Mouse (Mus musculus) cerebellum, adult 8-10 months (tissue): ENCODE data around the gene Krt8.
"Not testable (repeated sequence)": the region's sequence is repeated elsewhere in the genome, so short reads cannot be mapped to it uniquely, and the experiment has no call there.

ENCODE experiments used
- DNase-seq: peaks from one replicate; pipeline ENCODE4 v3.0.0; 2022

Krt8 gene

DNA sequence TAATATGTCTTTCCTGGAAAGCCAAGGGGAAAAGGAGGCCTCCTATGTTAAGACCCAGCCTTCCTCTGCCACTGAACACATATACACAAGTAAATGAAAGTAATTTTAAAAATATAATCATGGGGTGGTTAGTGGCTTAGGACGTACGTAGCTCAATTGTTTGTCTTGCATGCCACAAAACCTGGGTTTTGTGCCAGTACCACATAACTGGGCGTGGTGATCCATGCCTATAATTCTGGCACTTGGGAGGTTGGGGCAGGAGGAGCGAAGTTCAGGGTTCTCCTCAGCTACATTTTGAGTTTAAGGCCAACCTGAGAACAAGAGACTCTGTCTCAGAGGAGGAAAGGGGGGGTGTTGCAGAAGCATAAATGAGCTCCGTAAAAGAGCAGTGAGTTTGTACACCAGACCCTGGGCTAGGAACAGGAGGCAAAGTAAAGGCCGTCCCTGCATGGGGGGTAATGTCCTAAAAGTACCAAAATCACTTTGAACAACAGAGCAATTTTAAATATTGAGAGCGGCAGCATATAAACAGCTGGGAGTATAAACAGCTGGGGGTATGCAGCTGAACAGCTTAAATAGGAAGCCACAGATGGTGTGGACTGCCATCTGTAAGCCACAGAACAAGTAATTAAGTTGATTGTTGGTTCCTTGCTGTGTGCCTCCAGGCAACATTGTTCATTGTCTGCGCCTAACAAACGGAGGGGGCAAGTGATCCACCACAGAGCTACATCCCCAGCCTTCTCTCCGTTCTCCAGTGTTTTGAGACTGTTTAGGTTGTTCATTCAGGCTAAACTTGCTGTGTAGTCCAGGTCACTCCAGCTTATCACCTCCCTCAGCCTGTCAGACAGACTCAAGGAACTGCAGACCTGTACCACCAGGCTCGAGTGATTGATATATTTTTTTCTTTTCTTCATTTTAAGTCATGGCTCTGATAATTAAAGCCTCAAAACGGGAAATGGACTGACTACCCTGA is 3.1 kb upstream of the Krt8 start:
- no peak for DNase-seq

DNA sequence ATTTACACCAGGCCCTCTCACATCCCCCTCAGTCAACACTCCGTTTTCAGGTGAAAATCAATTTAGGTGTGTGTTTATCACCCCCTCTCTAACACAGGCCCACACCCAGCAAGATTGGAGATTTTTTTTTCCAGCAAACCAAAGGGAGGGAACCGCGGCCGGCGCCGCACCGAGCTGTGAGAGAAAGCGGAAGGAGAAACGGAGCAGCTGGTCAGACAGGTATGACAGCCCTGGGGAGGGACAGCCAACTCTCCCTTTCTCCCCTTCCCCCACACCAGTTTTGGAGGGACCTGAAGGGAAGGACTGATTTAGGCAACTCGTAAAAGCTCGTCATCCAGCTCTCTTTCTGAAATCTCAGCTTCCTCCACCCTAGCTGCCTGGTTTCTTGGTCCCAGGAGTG is 2.0 kb upstream of the Krt8 start:
- DNase-seq = no peak

DNA sequence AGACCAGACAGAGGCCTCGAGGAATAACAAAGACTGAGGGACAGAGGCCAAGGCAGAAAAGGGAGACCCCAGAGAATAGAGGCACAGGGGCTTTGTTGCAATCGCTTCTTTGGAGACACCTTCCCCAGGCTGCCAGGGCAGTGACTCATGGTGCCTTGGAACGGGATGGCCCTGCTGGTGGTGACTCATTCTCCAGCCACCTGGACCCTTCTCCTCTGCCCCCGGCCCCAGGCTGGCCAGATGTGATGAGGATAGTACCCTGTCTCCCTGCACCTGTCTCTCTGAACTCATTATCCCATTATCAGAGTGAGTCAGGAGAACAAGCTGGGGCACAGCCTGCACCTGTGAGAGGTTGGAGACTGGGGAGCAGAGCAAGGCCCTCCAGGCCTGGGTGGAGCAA is 1.0 kb upstream of the Krt8 start:
- DNase-seq = no peak

DNA sequence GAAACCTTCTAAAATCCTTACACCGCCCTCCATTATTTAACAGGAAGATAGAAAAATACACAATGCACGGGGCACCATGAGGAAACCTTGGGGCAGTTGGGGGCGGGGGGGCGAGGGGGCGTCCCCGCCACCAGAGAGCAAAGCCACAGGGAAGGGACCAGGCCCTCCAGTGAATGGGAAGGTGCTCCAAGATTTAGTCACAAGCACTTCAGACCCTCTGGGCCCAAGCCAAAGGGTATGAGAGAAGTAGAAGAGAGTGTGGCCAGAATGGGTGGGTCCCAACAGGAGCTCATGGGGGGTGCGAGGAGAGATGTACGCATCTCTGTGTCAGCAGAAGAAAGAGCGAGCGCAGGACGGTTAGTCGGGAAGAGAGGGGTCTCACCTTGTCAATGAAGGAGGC is 766 bp downstream of the Krt8 start:
- DNase-seq = no peak

DNA sequence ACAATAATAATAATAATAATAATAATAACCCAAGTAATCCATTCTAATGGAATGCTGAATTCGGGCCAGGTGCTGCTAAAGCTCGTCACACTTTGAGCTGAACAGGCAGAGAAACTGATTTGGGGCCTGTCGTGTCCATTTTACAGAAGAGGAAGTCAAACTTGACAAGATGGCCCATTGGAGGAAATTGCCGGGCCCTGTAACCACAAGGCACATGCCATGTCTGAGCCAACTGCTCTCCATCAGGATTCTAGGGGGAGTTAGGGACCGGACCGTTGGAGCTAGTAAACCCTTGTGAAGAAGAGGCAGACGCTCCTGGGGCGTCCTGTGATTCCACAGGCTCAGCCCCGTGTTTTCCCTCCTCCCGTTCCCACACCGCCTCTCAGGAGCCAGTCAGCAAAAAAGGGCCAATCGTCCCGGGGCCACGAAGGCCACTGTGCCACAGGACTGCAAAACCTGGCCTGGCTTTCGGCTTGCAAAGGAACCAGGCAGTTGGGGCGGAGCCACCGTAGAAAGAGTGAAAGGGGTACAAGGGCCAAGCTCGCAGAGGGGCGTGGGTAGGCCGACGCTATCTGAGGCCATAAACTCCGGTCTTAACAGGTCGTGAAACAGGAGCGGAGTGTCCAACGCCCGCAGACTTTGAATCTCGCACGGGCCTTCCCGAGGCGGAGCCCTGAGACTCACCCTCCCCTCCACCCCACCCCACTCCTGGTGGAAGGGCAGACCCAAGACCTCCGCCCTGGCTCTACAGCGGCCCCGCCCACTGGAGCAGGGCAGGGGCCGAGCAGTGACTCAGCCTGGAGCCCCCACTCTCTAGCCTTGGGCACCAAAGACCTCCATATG is 1.4 kb downstream of the Krt8 start:
- no peak for DNase-seq

DNA sequence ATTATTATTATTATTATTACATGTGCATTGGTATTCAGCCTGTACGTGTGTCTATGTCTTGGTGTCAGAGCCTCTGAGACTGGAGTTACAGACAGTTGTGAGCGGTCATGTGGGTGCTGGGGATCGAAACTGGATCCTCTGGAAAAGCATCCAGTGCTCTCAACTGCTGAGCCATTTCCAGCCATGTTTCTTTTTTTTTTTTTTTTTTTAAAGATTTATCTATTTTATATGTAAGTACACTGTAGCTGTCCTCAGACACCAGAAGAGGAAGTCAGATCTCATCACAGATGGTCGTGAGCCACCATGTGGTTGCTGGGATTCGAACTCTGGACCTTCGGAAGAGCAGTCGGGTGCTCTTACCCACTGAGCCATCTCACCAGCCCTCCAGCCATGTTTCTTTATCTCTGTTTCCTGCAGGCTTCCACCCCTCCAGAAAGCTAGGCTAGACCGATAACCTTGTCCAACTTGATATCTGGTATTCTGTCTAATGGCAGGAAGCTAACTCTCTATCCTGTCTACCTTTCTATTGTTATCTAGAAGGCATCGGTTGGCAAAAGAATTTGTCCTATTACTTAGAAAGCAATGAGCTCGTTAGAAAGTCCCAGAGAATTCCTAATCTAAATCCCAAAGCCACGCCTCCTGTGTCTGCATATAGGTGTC is 4.5 kb downstream of the Krt8 start:
- no peak for DNase-seq

DNA sequence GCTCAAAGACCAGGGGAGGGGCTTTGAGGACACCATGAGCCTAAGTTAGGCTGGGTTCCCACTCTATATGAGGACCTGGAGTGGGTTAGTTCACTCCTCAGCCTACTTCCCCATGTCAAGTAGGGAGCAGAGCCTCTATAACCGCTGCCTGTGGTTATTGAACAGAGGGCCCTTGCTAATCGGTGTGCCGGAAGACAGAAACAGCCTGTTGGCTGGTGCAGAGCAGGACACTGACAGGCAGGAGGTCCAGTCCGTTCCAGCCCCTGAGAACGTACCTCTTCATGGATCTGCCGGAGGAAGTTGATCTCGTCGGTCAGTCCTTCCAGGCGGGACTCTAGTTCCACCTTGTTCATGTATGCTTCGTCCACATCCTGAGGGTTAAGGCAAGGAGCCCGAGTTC is 5.1 kb downstream of the Krt8 start:
- DNase-seq = no peak

DNA sequence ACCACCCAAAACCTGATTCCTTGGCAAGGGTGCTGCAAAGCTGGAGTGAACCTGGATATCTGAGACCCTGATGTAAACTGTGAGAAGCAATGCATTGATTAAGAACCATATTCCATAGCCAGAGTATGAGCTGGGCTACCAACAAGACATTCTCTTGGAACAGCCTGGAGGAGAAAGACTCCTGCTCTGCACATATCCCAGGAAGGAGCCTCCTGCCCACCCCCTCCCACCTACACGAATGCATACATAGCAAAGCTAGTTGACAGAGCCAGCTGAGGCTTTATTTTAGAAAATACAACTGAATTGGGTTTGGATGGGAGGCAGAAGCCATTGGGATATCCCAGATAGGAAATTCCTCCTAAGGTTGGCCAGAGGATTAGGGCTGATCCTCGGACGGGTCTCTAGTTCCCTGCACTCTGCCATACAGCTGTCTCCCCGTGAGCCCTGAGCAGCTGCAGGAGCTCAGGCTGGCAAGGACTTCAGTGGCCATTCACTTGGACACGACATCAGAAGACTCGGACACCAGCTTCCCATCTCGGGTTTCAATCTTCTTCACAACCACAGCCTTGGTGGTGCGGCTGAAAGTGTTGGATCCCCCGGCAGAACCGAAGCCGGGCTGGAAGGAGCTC is 7.7 kb downstream of the Krt8 start:
- DNase-seq = not testable (repeated sequence)

DNA sequence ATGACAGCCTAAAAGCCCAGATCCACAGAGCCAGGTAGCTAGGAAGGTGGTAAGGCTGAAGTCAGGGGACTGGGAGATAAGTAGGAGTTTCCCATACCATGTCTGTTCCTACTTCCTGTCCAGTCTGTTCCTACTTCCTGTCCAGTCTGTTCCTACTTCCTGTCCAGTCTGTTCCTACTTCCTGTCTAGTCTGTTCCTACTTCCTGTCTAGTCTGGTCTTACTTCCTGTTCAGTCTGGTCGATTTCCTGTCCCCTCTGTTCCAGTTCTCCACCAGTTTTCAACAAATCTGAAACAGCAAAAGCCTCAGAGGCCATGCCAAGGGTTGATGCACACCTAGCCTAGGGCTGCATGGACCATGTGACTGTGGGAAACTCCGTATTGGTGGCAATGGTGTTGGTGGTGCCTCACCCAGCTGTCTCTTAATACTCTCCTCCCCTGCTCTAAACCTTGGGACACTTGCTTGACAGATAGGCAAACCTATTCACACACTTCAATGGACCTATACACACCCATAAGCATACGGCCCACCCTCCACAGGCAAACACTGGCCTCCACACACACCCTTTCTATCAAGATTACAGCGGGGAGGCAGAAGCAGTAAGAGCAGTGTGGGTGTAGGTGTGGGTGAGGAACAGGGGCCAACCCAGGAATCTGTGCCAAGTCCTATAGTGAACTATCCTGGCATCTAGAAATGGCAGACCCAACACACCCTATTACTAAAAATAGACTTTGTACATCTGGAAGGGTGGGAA is 8.6 kb downstream of the Krt8 start:
- no peak for DNase-seq

DNA sequence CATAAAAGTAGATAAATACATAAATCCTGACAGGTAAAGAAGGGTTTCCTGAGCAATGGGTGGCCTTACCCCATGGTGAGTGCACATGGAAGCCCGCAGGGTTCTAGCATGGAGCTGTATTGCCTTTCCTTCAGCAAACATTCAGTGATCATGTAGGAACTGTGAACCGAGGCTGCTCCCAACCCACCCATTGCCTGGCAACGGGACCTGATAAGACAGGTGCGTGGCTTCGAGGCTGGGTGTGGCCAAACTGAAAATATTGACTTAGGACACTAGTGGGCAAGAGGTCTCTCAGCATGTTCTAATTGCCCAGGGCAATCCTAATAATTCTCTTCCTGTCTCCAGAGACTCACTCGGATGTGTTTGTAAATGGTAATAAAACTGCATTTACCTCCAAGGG is 9.9 kb downstream of the Krt8 start:
- DNase-seq = no peak

DNA sequence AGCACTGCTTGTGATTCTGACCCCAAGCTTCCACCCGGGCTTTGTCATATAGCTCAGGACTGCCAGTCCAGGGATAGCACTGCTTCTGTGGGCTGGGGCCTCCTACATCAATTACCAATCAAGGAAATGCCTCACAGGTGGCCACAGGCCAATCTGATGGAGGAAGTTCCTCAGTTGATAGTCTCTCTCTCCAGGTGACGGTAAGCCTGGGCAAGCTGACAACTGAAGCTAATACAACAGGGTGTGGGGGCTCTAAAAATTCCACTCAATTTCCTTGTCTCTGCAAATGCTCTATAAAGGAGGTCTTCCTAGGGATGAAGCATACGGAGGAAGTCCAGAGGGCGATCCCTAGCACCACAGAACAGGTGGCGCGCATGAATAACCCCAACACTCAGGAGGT is 13.3 kb downstream of the Krt8 start:
- DNase-seq = no peak

DNA sequence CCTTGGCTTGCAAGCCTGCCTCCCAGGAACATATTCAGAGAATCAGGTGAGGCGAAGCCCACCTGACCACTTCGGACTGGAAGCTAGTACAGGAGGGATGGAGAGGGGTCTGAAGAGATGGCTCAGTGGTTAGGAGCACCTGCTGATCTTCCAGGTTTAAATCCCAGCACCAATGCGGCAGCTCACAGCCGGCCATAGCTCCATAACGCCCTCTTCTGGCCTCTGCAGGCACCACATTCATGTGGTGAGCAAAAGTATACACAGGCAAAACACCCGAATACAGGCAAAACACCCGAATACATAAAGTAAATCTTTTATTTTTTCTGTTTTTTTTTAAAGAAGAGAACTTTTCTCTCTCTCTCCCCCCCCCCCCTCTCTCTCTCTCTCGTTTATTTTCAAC is 15.6 kb downstream of the Krt8 start:
- no peak for DNase-seq

DNA sequence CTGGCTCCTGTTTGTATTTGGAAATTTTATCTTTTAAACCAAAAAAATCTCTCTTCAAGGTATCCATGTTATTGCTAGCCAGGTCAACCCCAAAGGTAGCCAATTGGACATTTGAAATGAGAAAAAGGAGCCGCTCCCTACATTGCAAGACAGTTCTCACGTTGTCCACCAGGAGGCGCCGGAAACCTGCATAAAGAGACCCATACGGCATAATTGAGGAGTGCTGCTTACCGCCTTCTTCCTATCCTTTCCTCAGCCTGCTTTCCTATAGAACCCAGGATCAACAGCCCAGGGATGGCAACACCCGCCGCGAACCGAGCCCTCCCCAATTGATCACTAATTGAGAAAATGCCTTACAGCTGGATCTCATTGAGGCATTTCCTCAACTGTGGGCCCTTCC is 16.2 kb downstream of the Krt8 start:
- DNase-seq = peak; percentile 77

DNA sequence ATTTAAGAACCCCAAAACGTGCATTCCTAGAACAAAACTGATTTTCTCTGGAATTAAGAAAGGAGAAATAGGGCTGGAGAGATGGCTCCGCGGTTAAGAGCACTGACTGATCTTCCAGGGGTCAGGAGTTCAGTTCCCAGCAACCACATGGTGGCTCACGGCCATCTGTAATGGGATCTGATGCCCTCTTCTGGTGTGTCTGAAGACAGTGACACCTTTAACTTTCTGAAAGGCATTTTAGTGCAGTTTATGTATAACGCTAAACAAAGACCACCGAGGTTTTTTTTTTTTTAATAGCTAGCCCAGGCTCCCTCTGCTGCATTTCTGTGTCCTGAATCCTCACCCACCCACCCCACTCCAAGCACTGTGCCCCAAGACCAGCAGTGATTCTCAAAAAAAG is 19.5 kb downstream of the Krt8 start:
- no peak for DNase-seq

DNA sequence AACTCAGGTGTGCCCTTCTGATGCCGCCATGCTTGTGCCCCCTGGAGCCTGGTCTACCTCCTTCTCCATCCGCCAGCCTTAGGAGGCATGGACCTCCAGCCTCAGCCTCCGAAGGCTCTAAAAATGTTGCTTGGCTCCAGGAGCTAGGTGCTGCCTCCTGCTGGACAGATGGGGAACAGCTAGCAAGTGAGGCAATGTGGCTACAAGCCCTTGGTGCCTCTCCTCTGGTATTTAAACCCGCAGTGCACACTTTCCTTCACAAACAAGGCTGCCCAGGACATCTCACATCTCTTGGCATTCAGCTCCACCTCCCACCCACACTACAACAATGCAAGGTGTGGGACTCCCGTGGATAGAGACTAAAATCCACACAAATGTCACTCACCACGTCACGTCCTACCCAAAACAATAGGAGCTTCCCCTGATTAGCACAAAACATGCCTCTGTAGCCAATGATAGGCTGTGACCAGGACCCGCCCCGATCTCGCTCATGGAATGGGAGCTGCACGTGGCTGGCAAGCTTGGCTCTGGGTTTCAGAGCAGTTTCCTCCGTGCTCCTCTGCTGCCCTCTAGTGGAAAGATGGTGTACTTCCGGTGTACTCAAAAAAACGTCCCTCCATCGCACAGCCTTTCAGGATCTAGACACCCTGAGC is 20.2 kb downstream of the Krt8 start:
- peak; percentile 77 for DNase-seq

DNA sequence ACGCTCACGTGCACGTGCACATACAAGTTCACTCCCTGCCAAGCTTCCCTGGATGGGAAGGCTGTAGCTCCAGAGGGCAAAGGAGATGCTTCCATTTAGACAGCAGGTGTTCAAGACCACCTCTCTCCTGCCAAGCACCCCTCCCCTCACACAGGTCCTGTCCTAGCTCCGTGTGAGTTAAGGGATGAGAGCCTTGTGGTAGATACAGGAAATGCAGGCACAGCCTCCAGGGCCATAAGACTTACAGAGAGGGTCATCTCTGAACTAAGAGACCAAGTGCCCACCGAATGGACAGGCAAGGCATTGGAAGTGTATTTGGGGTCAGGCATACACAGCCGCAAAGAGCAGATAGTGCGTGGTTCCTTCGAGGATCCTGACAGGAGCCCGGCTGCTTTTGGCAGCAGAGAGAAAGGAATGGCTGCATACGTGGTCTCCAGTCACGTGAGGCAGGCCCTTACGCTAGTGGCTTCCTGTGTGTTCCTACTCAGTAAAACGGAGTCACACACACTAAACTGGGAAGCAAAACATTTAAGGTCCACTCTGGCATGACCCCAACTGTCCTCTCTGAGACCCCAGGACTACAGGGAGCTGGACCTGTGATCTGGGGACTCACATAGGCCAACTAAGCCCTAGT is 20.9 kb downstream of the Krt8 start:
- DNase-seq = no peak

DNA sequence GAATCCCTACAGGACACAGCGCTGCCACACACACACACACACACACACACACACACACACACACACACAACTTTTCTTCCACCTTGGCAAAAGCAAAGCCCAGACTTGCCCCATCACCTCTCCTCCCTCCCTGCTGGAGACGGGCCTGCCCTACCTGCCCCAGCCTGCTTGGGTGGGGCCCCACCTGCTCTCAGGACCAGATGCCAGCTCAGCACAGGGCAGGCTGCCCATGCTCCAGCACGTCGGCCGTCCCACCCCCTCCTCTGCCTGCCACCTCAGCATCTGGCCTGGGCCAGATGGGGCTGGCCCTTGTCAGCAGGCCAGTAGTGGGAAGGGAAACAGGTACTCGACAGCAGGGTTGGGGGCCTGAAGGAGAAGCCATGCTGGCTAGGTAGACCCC is 23.4 kb downstream of the Krt8 start:
- no peak for DNase-seq

DNA sequence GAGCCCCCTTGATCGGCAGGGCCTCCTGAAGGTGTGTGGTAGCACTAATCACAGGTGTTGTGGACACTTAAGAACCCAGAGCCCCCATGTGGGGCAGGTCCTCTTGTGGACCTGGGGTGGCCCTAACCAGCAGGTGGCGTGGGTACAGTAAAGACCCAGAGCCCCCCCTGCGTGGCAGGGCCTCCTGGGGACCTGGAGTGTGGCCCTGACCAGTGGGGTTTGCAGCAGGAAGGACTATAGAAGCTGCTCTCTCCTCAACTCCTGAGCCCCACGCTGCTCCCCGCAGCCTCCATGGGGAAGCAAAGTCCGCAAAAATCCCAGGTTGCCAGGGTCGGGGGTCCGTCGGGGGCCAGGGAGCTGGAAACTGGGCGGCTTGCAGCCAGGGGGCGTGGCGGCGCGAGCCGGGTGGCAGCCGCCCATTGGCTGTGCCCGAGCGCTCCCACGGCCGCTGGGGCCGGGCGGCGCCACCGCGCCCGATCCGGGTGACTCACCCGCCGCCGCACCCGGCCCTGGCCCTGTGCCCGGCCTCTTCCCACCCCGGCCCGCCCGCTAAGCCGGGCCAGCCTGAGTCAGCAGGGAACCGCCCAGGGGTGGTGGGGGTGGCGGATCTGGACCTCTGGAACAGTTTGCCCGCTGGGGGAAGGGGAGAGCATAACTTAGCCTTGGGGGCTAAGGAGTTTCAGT is 27.1 kb downstream of the Krt8 start:
- peak; percentile 21 for DNase-seq

DNA sequence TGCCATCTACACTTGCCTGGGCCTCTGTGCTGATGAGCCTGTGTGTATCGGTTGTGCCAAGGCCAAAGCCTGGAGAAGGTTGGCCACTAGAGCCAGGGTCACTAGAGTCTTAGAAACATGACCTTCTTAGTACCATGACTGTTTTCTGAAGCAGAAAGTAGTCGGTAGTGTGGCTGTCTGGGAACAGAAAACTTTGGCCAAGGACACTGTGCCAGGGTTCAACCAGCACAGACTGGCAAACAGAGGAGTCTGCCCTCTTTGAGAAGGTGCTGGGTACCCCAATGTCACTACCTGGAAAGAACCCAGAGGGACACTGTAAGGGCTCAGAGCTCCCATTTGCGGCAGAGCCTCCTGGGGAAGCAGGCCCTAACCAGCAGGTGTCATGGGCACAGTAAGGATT is 27.6 kb downstream of the Krt8 start:
- DNase-seq = no peak

DNA sequence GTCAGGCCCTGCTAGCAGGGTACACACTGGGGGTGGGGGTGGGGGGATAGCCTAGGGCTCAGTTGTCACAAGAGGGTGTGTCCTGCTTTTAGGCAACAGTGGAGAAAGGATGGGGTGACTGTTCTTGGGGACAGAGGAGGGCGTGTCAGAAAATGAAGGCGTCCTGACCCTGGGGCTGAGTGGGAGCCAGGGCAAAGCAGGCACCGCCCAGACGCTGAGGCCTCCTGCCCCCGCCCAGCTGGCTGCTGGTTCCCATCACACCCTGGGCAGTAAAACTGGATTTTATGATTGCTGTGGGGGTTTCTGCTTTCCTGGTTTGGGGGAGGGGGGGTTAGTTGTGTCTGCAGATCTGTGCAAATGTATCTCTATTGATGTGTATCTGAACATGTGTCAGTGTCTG is 28.3 kb downstream of the Krt8 start:
- DNase-seq = no peak
